Mouse (Mus musculus): ENCODE data around the gene Pmm1. TPM values are rescaled to one million over a fixed set of nuclear protein-coding genes. Genes with fewer than 3 reads are reported as not detected.
"Not testable (repeated sequence)": the region's sequence is repeated elsewhere in the genome, so short reads cannot be mapped to it uniquely, and the experiment has no call there.

The Pmm1 gene
- polyA plus RNA-seq, 1 experiment: 76.2 TPM

- no peak for DNase-seq (ENCODE audit: low read depth)
Measured at GRCm38 (mm10) chr15:81927741-81928140, 33.0 kb downstream of the Pmm1 start.

GRCm38 (mm10) chr15:81926446-81926822, 34.3 kb downstream of the Pmm1 start:
- DNase-seq (ENCODE audit: low read depth): no peak

GRCm38 (mm10) chr15:81925760-81926445, 34.8 kb downstream of the Pmm1 start, which contains the start of gene Polr3h:
TSS of gene Polr3h (minus strand) at chr15:81926240.
- DNase-seq (ENCODE audit: low read depth): no peak

- DNase-seq (ENCODE audit: low read depth): no peak
Measured at GRCm38 (mm10) chr15:81924933-81925332, 35.8 kb downstream of the Pmm1 start.

GRCm38 (mm10) chr15:81921255-81921654, 39.5 kb downstream of the Pmm1 start:
- no peak for DNase-seq (ENCODE audit: low read depth)

GRCm38 (mm10) chr15:81920546-81921217, 40.0 kb downstream of the Pmm1 start:
- no peak for DNase-seq (ENCODE audit: low read depth)

- DNase-seq (ENCODE audit: low read depth): no peak
Measured at GRCm38 (mm10) chr15:81919062-81919461, 41.7 kb downstream of the Pmm1 start.

- DNase-seq (ENCODE audit: low read depth): no peak
Measured at GRCm38 (mm10) chr15:81917621-81918463, 42.9 kb downstream of the Pmm1 start.

- DNase-seq (ENCODE audit: low read depth): no peak
Measured at GRCm38 (mm10) chr15:81917201-81917600, 43.5 kb downstream of the Pmm1 start.

- no peak for DNase-seq (ENCODE audit: low read depth)
Measured at GRCm38 (mm10) chr15:81915663-81916062, 45.1 kb downstream of the Pmm1 start.

GRCm38 (mm10) chr15:81914668-81915067, 46.1 kb downstream of the Pmm1 start:
- no peak for DNase-seq (ENCODE audit: low read depth)

- no peak for DNase-seq (ENCODE audit: low read depth)
Measured at GRCm38 (mm10) chr15:81912498-81912897, 48.2 kb downstream of the Pmm1 start.

GRCm38 (mm10) chr15:81908767-81909166, 52.0 kb downstream of the Pmm1 start:
- DNase-seq (ENCODE audit: low read depth): not testable (repeated sequence)

GRCm38 (mm10) chr15:81907953-81908352, 52.8 kb downstream of the Pmm1 start:
- DNase-seq (ENCODE audit: low read depth): no peak

GRCm38 (mm10) chr15:81904939-81905338, 55.8 kb downstream of the Pmm1 start:
- no peak for DNase-seq (ENCODE audit: low read depth)

Other genes with a start within 250 kb of the Pmm1 start
- gene Zc3h7b, start 215.9 kb downstream of the Pmm1 start, polyA plus RNA-seq (2012; rRNA removed): 30.6 and 38.2 TPM in 2 replicates
- gene Rangap1, start 215.4 kb downstream of the Pmm1 start, polyA plus RNA-seq (2012; rRNA removed): 30.1 and 30.4 TPM in 2 replicates
- gene Tef, start 158.5 kb downstream of the Pmm1 start, polyA plus RNA-seq (2012; rRNA removed): 60.0 and 63.8 TPM in 2 replicates
- gene Tob2, start 102.1 kb downstream of the Pmm1 start, polyA plus RNA-seq (2012; rRNA removed): 25.8 and 37.8 TPM in 2 replicates
- 31.5 and 41.4 TPM in 2 replicates for gene Phf5a, start 89.0 kb downstream of the Pmm1 start, polyA plus RNA-seq (2012; rRNA removed)
- gene Aco2, start 88.6 kb downstream of the Pmm1 start, polyA plus RNA-seq (2012; rRNA removed): 305 and 314 TPM in 2 replicates
- gene Polr3h, start 34.7 kb downstream of the Pmm1 start, polyA plus RNA-seq (2012; rRNA removed): 14.1 and 17.0 TPM in 2 replicates
- gene Csdc2, start 24.2 kb downstream of the Pmm1 start, polyA plus RNA-seq (2012; rRNA removed): 10.0 and 13.9 TPM in 2 replicates
- gene 1700029P11Rik, start 19.6 kb upstream of the Pmm1 start, polyA plus RNA-seq (2012; rRNA removed): 0.35 and 0.52 TPM in 2 replicates
- gene Xrcc6, start 26.9 kb upstream of the Pmm1 start, polyA plus RNA-seq (2012; rRNA removed): 13.5 and 13.8 TPM in 2 replicates
- gene Desi1, start 72.9 kb upstream of the Pmm1 start, polyA plus RNA-seq (2012; rRNA removed): 28.0 and 30.0 TPM in 2 replicates
- 71.8 and 84.4 TPM in 2 replicates for gene Snu13, start 86.7 kb upstream of the Pmm1 start, polyA plus RNA-seq (2012; rRNA removed)
- 0.09 and 0.15 TPM in 2 replicates for gene 4930407I10Rik, start 98.2 kb upstream of the Pmm1 start, polyA plus RNA-seq (2012; rRNA removed)
- gene Mei1, start 109.1 kb upstream of the Pmm1 start, polyA plus RNA-seq (2012; rRNA removed): 0.04 and 0.06 TPM in 2 replicates
- gene Ccdc134, start 167.0 kb upstream of the Pmm1 start, polyA plus RNA-seq (2012; rRNA removed): 11.7 and 16.5 TPM in 2 replicates
- gene Srebf2, start 186.3 kb upstream of the Pmm1 start, polyA plus RNA-seq (2012; rRNA removed): 135 and 139 TPM in 2 replicates

Measured in gonadal fat pad, adult 2 months (tissue).